Mouse (Mus musculus) stomach, embryonic 14.5 days (tissue): Measurements from ENCODE around the gene Slc29a4. TPM values are rescaled to one million over a fixed set of nuclear protein-coding genes. Genes with fewer than 3 reads are reported as not detected.

Experiments
- ATAC-seq: fragments of 200-750 bp; cut with Nextera tagmentation; 2 replicates; pipeline ENCODE4 v1.8.0; 2017; ENCODE audit warnings: low read depth, moderate TSS enrichment; ENCODE audit not compliant: insufficient number of reproducible peaks, insufficient read depth, low FRiP score
- H3K27ac ChIP-seq: fragments of 300-500 bp; sonication (generic); 2 replicates; pipeline ENCODE4 v1.5.1; 2014; ENCODE audit warnings: mild to moderate bottlenecking, low read length, moderate library complexity, mixed read lengths
- H3K27me3 ChIP-seq: fragments of 300-500 bp; sonication (generic); 2 replicates; pipeline ENCODE4 v1.6.1; 2014; ENCODE audit warnings: low read length, control low read depth, mixed read lengths; ENCODE audit not compliant: control insufficient read depth, insufficient read depth
- H3K36me3 ChIP-seq: fragments of 300-500 bp; sonication (generic); 2 replicates; pipeline ENCODE4 v1.6.1; 2014; ENCODE audit warnings: mild to moderate bottlenecking, control low read depth, low read length, moderate library complexity, mixed read lengths; ENCODE audit not compliant: control insufficient read depth, insufficient read depth
- H3K4me1 ChIP-seq: fragments of 300-500 bp; sonication (generic); 2 replicates; pipeline ENCODE4 v1.6.1; 2014; ENCODE audit warnings: low read length, control low read depth, mixed read lengths; ENCODE audit not compliant: control insufficient read depth, insufficient read depth
- H3K4me2 ChIP-seq: fragments of 300-500 bp; sonication (generic); replicated peaks from 2 replicates; pipeline ENCODE4 v1.6.1; 2014; ENCODE audit warnings: low read depth, low read length, control low read depth
- H3K4me3 ChIP-seq: fragments of 300-500 bp; sonication (generic); 2 replicates; pipeline ENCODE4 v1.5.1; 2014; ENCODE audit warnings: low read depth, low read length, control low read depth
- H3K9ac ChIP-seq: fragments of 300-500 bp; sonication (generic); replicated peaks from 2 replicates; pipeline ENCODE4 v1.6.1; 2014; ENCODE audit warnings: low read depth, mild to moderate bottlenecking, control low read depth, low read length, moderate library complexity, mixed read lengths
- H3K9me3 ChIP-seq: fragments of 300-500 bp; sonication (generic); 2 replicates; pipeline ENCODE4 v1.6.1; 2016; ENCODE audit warnings: low read depth, low read length, control low read depth; ENCODE audit not compliant: control insufficient read depth
- WGBS: fragments of 180-500 bp; shearing (Covaris S2); extraction: QIAGEN DNeasy Blood & Tissue Kit; methylation state at CpG from one replicate; pipeline ENCODE4 v1.1.7; 2014; 5-methylcytosine and 5-hydroxymethylcytosine counted together
- polyA plus RNA-seq: library from polyadenylated mRNA; unstranded; fragments of >200 nt; fragmentation: Nextera tagmentation; extraction: Ambion mirVana; gene quantifications from 2 replicates; pipeline ENCODE4 v1.2.1, GENCODE M21; 2014

Gene Slc29a4
- polyA plus RNA-seq, 1 experiment from 2014 or later = 8.1 TPM

DNA sequence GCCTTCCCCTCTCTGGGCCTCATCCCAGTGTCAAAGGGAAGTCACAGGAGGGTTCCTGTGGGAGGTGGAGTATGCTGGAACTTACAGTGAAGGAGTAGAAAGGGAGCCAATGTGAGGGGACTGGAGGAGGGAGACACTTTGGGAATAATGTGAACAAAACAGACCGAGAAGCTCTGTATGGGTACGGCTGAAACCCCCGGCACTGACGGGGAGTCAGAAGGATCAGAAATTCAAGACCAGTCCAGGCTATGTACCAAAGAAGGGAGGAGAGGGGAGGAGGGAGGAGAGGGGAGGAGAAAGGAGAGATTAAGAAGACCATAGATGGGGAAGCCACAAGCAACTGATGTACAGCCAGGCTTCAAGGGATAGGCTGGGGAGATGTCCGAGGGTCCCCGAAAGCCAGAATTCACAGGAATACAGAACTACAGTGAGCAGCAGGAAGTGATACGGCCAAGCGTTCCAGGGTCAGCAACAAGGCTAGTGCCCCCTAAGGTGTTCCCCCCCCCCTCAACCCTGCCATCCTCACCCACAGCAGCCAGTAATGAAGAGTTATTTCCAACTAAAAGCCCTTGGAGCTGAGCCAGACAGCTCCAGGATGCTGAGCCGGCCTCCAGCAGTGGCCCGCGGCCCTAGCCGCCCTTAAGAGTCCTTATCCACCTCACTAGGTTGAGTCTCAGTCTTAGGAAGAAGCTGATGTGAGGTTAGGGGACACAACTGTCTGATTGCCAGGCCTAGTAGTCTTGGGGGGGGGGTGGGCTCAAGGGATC is 842 bp downstream of the Slc29a4 start:
- no peaks in the 10 kb centered on the region for H3K27me3 ChIP-seq
- no peaks in the 10 kb centered on the region for H3K36me3 ChIP-seq
- H3K27ac ChIP-seq = no peak overlapping the region
- no peak overlapping the region for H3K4me2 ChIP-seq
- H3K4me3 ChIP-seq = no peak overlapping the region
- WGBS = 66% methylated on average over 12 of the region's 12 CpGs
- H3K9me3 ChIP-seq = no peaks in the 10 kb centered on the region
- H3K9ac ChIP-seq = no peak overlapping the region
- no peak for ATAC-seq
- H3K4me1 ChIP-seq = no peaks in the 10 kb centered on the region

DNA sequence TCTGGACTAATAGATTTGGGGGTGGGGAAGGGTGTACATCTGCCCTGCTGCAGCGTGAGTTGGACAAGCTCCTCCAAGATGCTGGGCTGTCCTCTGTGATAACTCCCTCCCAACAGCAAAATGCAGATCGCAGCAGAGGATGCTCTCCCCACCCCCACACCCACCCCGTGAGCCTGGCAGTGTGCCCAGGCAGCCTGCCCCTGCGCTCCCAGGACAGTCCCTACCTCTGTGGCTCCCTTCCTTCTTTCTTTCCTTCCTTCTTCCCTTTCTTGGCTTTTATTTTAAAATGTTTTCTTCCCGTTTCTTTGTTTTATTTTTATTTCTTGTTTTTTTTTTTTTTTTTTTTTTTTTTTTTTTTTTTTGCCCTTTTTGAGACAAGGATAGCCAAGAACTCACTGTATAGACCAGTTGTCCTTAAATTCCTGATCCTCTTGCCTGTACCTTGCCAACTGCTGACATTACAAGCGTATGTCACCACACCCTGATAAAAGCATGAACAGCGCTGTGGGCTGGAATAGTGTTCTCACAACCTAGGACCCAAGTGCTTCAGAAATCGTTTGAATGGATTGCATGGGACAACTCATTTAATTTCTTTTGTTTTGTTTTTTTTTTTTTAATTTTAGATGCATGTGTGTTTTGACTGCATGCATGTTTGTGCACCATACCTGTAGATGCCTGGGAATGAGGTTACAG is 1.6 kb downstream of the Slc29a4 start:
- H3K9ac ChIP-seq = no peak overlapping the region
- no peaks in the 10 kb centered on the region for H3K27me3 ChIP-seq
- no peak overlapping the region for H3K27ac ChIP-seq
- H3K36me3 ChIP-seq = no peaks in the 10 kb centered on the region
- no peaks in the 10 kb centered on the region for H3K4me1 ChIP-seq
- H3K4me2 ChIP-seq = no peak overlapping the region
- H3K9me3 ChIP-seq = no peaks in the 10 kb centered on the region
- 45% methylated on average over 8 of the region's 8 CpGs for WGBS
- no peak overlapping the region for H3K4me3 ChIP-seq
- no peak for ATAC-seq

GRCm38 (mm10) chr5:142694627-142695340 is 2.5 kb downstream of the Slc29a4 start:
- no peaks in the 10 kb centered on the region for H3K4me1 ChIP-seq
- WGBS = 11% methylated on average over 12 of the region's 12 CpGs
- no peak overlapping the region for H3K4me3 ChIP-seq
- no peak overlapping the region for H3K4me2 ChIP-seq
- ATAC-seq = no peak
- no peaks in the 10 kb centered on the region for H3K9me3 ChIP-seq
- no peak overlapping the region for H3K27ac ChIP-seq
- H3K36me3 ChIP-seq = no peaks in the 10 kb centered on the region
- no peak overlapping the region for H3K9ac ChIP-seq
- no peaks in the 10 kb centered on the region for H3K27me3 ChIP-seq

GRCm38 (mm10) chr5:142696258-142696657 is 3.9 kb downstream of the Slc29a4 start:
- Histone ChIP-seq H3K9ac (no peak overlapping the region), H3K4me2 (no peak overlapping the region), H3K9me3 (no peaks in the 10 kb centered on the region), H3K27me3 (no peaks in the 10 kb centered on the region), H3K4me1 (no peaks in the 10 kb centered on the region), H3K4me3 (no peak overlapping the region), H3K36me3 (no peaks in the 10 kb centered on the region), H3K27ac (no peak overlapping the region)
- WGBS = 43% methylated on average over 6 of the region's 6 CpGs
- ATAC-seq = no peak

- no peak overlapping the region for H3K9ac ChIP-seq
- no peaks in the 10 kb centered on the region for H3K27me3 ChIP-seq
- H3K4me1 ChIP-seq = no peaks in the 10 kb centered on the region
- H3K4me2 ChIP-seq = no peak overlapping the region
- H3K4me3 ChIP-seq = no peak overlapping the region
- H3K27ac ChIP-seq = no peak overlapping the region
- no peak for ATAC-seq
- no peaks in the 10 kb centered on the region for H3K36me3 ChIP-seq
- H3K9me3 ChIP-seq = no peaks in the 10 kb centered on the region
- WGBS = 82% methylated on average over 6 of the region's 6 CpGs
These were observed 4.6 kb downstream of the Slc29a4 start for GRCm38 (mm10) chr5:142696865-142697264.

GRCm38 (mm10) chr5:142697742-142698141 is 5.4 kb downstream of the Slc29a4 start:
- Histone ChIP-seq H3K27me3 (no peaks in the 10 kb centered on the region), H3K4me1 (no peaks in the 10 kb centered on the region), H3K9ac (no peak overlapping the region), H3K27ac (no peak overlapping the region), H3K4me2 (no peak overlapping the region), H3K36me3 (no peaks in the 10 kb centered on the region), H3K4me3 (no peak overlapping the region), H3K9me3 (no peaks in the 10 kb centered on the region)
- 72% methylated on average over 2 of the region's 2 CpGs for WGBS
- ATAC-seq = no peak

- H3K36me3 ChIP-seq = no peaks in the 10 kb centered on the region
- no peak overlapping the region for H3K9ac ChIP-seq
- no peaks in the 10 kb centered on the region for H3K27me3 ChIP-seq
- H3K4me2 ChIP-seq = peak overlapping the region; percentile 99
- peak; percentile 63 for ATAC-seq
- no peaks in the 10 kb centered on the region for H3K9me3 ChIP-seq
- H3K27ac ChIP-seq = no peak overlapping the region
- no peaks in the 10 kb centered on the region for H3K4me1 ChIP-seq
- peak overlapping the region; percentile 59; the same call in 1 of the 2 replicates for H3K4me3 ChIP-seq
- 8% methylated on average over 15 of the region's 15 CpGs for WGBS
These were observed 8.7 kb downstream of the Slc29a4 start for GRCm38 (mm10) chr5:142700842-142701589.
